ENCODE assay signal across 8 mouse cellular contexts in the genomic region with DNA sequence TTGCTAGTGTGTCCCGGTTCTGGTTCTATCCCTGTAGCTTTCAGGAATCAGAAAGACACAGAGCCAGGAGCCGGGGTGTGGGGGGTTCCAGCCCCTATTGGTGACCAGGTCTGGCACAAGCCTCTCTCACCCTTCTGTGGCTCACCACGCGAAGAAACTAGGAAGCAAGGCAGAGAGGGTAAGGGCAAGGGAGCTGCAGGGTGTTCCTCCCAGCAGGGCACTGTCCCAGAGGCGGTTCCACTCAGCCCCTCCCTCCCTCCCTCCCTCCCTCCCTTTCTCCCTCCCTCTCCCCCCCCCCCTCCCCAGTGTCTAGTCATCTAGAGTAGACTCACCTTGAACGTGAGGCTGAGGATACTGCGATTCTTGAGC. TPM values are rescaled to one million over a fixed set of nuclear protein-coding genes. Genes with fewer than 3 reads are reported as not detected.
DNase-seq lines count a peak whose midpoint lies in the region; ATAC-seq lines count a peak whose summit lies in the region.

No protein-coding gene starts in this region.

- WGBS in forebrain, embryonic 11.5 days = 4% methylated on average over 6 of the region's 7 CpGs
- WGBS in kidney, embryonic 16.5 days = 4% methylated on average over 7 of the region's 7 CpGs
- WGBS in midbrain, embryonic 16.5 days = 8% methylated on average over 6 of the region's 7 CpGs

- peak; percentile 21 for DNase-seq in kidney, adult 11 months
- no peak for DNase-seq in kidney, adult 18-20 months
- no peak for DNase-seq in forebrain, embryonic 11.5 days (ENCODE audit: low spot score)
- no peak for DNase-seq in left cerebral cortex, adult 11 months (ENCODE audit: low spot score)
- no peak for DNase-seq in T-cell, adult 2 months (ENCODE audit: low spot score)
- no peak for DNase-seq in ovary, postnatal 14 days (ENCODE audit: low spot score)

- H3K9me3 ChIP-seq in forebrain, embryonic 11.5 days (ENCODE audit: control insufficient read depth, low read length) = no peaks in the 10 kb centered on the region
- peaks cover 3% of the 10 kb centered on the region; the same call in 1 of the 2 replicates for H3K9me3 ChIP-seq in kidney, embryonic 16.5 days (ENCODE audit: low read length)
- H3K9me3 ChIP-seq in midbrain, embryonic 16.5 days (replicated peaks; ENCODE audit: control insufficient read depth, low read length, poor library complexity, severe bottlenecking) = no peaks in the 10 kb centered on the region

- no peaks in the 10 kb centered on the region for H3K27me3 ChIP-seq in forebrain, embryonic 11.5 days (ENCODE audit: control insufficient read depth, insufficient read depth, low read length)
- no peaks in the 10 kb centered on the region for H3K27me3 ChIP-seq in kidney, embryonic 16.5 days (ENCODE audit: insufficient read depth, low read length)
- H3K27me3 ChIP-seq in midbrain, embryonic 16.5 days (ENCODE audit: control insufficient read depth, insufficient read depth, low read depth, low read length) = 0 out of 2 replicates have a peak, but pooled peaks cover 2% of the 10 kb centered on the region

- ATAC-seq in forebrain, embryonic 11.5 days (replicated peaks; ENCODE audit: low FRiP score) = no peak
- ATAC-seq in kidney, embryonic 16.5 days (ENCODE audit: low FRiP score, low TSS enrichment) = peak; percentile 79
- no peak for ATAC-seq in midbrain, embryonic 16.5 days

- H3K4me2 ChIP-seq in forebrain, embryonic 11.5 days (ENCODE audit: low read depth, low read length, severe bottlenecking) = peak overlapping the region; percentile 46
- peak overlapping the region; percentile 68 for H3K4me2 ChIP-seq in kidney, embryonic 16.5 days (replicated peaks; ENCODE audit: low read depth, low read length)
- H3K4me2 ChIP-seq in midbrain, embryonic 16.5 days (ENCODE audit: low read length) = peak overlapping the region; percentile 7

- H3K4me3 ChIP-seq in forebrain, embryonic 11.5 days (ENCODE audit: low read depth, low read length) = peak overlapping the region; percentile 14; the same call in 1 of the 2 replicates
- H3K4me3 ChIP-seq in kidney, embryonic 16.5 days (ENCODE audit: low read length) = peak overlapping the region; percentile 40
- no peak overlapping the region for H3K4me3 ChIP-seq in midbrain, embryonic 16.5 days (ENCODE audit: low read depth, low read length)

- no peak overlapping the region for H3K9ac ChIP-seq in forebrain, embryonic 11.5 days (ENCODE audit: low read length)
- H3K9ac ChIP-seq in kidney, embryonic 16.5 days (replicated peaks; ENCODE audit: low read length) = peak overlapping the region; percentile 64
- H3K9ac ChIP-seq in midbrain, embryonic 16.5 days (ENCODE audit: low read depth, low read length) = no peak overlapping the region

- H3K27ac ChIP-seq in forebrain, embryonic 11.5 days (ENCODE audit: low read depth, low read length) = no peak overlapping the region
- H3K27ac ChIP-seq in kidney, embryonic 16.5 days (ENCODE audit: low read length) = no peak overlapping the region
- no peak overlapping the region for H3K27ac ChIP-seq in midbrain, embryonic 16.5 days (ENCODE audit: low read length)

- no peaks in the 10 kb centered on the region for H3K36me3 ChIP-seq in forebrain, embryonic 11.5 days (ENCODE audit: control insufficient read depth, insufficient read depth, low read length)
- no peaks in the 10 kb centered on the region for H3K36me3 ChIP-seq in kidney, embryonic 16.5 days (ENCODE audit: insufficient read depth, low read length)
- no peaks in the 10 kb centered on the region for H3K36me3 ChIP-seq in midbrain, embryonic 16.5 days (ENCODE audit: control insufficient read depth, insufficient read depth, low read length)

- H3K4me1 ChIP-seq in forebrain, embryonic 11.5 days (replicated peaks; ENCODE audit: control insufficient read depth, insufficient read depth, low read length) = no peaks in the 10 kb centered on the region
- peaks cover 5% of the 10 kb centered on the region for H3K4me1 ChIP-seq in kidney, embryonic 16.5 days (ENCODE audit: insufficient read depth, low read length)
- H3K4me1 ChIP-seq in midbrain, embryonic 16.5 days (ENCODE audit: control insufficient read depth, insufficient read depth, low read length) = no peaks in the 10 kb centered on the region; the same call in 1 of the 2 replicates

RNA-seq across cellular contexts. Expression of a gene that starts 8.4 kb away (rescaled TPM):
- 0.98 and 2.0 TPM in 2 replicates for polyA plus RNA-seq in forebrain, embryonic 11.5 days (2014; fragmentation: Nextera tagmentation; extraction: Ambion mirVana)
- 2.1 and 2.9 TPM in 2 replicates for polyA plus RNA-seq in kidney, embryonic 16.5 days (2015; fragmentation: Nextera tagmentation; extraction: Ambion mirVana)
- polyA plus RNA-seq in midbrain, embryonic 16.5 days (2015; fragmentation: Nextera tagmentation; extraction: Ambion mirVana) = 0.81 and 0.95 TPM in 2 replicates

RNA-seq across cellular contexts. Expression of a gene that starts 38.5 kb away (rescaled TPM):
- polyA plus RNA-seq in forebrain, embryonic 11.5 days (2014; fragmentation: Nextera tagmentation; extraction: Ambion mirVana) = 63.8 and 70.8 TPM in 2 replicates
- 75.7 and 78.5 TPM in 2 replicates for polyA plus RNA-seq in kidney, embryonic 16.5 days (2015; fragmentation: Nextera tagmentation; extraction: Ambion mirVana)
- polyA plus RNA-seq in midbrain, embryonic 16.5 days (2015; fragmentation: Nextera tagmentation; extraction: Ambion mirVana) = 66.9 and 71.7 TPM in 2 replicates

Comparison
In these comparisons a context has a peak if more than half of its experiments do, and no peak if none do; other contexts are left out.
1. H3K4me2 ChIP-seq: peak in every context shown above with its lines; median percentile 68 in kidney, embryonic 16.5 days; 46 in forebrain, embryonic 11.5 days; 7 in midbrain, embryonic 16.5 days.